Mouse (Mus musculus): ENCODE results near the gene Acad12.
A peak's percentile ranks its signal among the peaks of the same experiment; 100 is the strongest.
"Not testable (repeated sequence)": the region's sequence is repeated elsewhere in the genome, so short reads cannot be mapped to it uniquely, and the experiment has no call there.

Acad12 gene

DNA sequence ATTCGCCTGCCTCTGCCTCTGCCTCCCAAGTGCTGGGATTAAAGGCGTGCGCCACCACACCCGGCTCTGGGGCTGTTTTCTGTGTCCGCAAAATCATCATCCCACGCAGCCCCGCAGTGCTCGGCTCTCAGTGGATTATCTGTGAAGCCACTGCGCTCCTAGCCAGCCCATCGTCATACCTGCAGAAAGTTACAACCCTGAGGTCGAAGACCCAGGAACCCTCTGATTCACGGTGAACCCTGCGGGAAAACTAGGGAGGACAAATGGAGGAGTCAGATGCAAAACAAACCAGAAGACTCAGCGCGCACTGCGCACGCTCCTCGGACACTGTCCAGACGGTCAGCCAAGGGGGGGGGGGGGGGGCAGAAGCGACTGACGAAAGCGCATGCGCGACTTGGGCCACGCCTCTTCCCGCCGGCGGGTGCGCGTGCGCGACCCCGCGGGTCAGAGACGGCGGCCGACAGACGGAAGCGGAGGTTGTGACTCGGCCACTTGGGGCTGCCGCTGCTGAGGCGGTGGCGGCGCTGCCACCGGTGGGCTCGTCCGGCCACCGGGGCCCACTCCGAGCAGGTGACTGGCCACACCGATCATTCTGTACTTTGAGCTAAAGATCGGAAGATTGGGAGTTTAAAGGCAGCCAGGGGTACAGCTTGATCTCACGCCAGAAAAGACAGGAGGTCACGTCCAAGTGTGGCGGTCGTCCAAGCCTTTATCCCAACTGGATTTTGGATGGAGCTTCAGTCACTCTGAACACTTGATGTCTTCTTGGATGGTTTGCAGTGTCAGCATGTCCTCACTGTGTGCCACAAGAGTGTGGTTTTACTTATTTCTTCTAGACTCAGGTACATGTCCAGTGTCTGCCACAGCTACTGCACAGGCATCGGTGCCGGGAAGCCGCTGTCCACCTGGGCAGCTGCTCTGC, at the start of gene Acad12:
Gene Acad12 (minus strand): TSS at position 347 of the 922 bp plus-strand sequence.
- DNase-seq (ENCODE audit: extremely low read depth, low read depth, low spot score) = no peak

- DNase-seq (ENCODE audit: extremely low read depth, low read depth, low spot score) = no peak
These were observed 49.7 kb upstream of the Acad12 start for GRCm38 (mm10) chr5:121668411-121668810.

- no peak for DNase-seq (ENCODE audit: extremely low read depth, low read depth, low spot score)
These were observed 48.3 kb upstream of the Acad12 start for GRCm38 (mm10) chr5:121667067-121667466.

- no peak for DNase-seq (ENCODE audit: extremely low read depth, low read depth, low spot score)
These were observed 46.2 kb upstream of the Acad12 start for GRCm38 (mm10) chr5:121664971-121665370.

GRCm38 (mm10) chr5:121664078-121664477, 45.3 kb upstream of the Acad12 start:
- DNase-seq (ENCODE audit: extremely low read depth, low read depth, low spot score) = no peak

GRCm38 (mm10) chr5:121663456-121663855, 44.7 kb upstream of the Acad12 start:
- DNase-seq (ENCODE audit: extremely low read depth, low read depth, low spot score) = no peak

DNA sequence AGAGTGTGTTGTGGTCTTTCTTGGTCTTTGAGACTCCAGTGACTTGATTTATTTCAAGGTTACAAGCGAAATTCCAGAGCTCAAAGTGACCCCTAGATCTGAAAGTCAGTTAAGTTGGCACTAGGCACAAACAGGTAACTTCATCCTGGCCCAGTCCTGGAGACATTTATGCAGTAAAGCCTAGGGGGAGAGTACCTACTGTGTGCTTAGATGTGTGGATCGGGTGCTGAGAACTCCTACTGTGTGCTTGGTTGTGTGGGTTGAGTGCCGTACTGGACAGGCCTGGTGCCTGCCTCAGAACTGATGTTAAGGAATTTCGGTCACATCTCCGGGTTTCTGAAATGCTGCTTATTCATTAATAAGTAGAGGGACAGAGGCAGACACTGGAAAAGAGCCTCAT, 42.8 kb upstream of the Acad12 start:
- DNase-seq (ENCODE audit: extremely low read depth, low read depth, low spot score) = no peak

DNA sequence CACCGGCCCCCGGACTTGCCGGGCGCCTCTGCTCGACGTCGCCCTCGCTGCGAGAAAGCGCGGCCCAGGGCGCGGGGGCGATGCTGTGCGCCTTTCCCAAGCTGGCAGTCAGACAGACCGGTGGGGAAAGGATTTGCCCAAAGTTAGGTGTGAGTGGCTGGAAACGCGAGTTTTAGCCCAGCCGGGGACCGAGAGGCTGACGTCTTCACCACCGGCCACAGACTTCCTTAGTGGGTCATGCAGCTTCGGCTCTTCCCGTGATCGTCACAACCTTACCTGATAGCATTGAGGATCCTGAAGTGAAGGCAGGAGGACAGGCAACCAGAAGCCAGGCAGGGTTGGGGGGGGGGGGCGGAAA, 42.1 kb upstream of the Acad12 start:
- DNase-seq (ENCODE audit: extremely low read depth, low read depth, low spot score) = no peak

- DNase-seq (ENCODE audit: extremely low read depth, low read depth, low spot score) = no peak
These were observed 41.5 kb upstream of the Acad12 start, which contains the start of the genes Acad10 and Brap for GRCm38 (mm10) chr5:121660059-121660896. Gene Acad10 (minus strand): TSS chr5:121660514. Gene Brap (plus strand): TSS chr5:121660563.

- DNase-seq (ENCODE audit: extremely low read depth, low read depth, low spot score) = not testable (repeated sequence)
These were observed 38.9 kb upstream of the Acad12 start for GRCm38 (mm10) chr5:121657656-121658055.

DNA sequence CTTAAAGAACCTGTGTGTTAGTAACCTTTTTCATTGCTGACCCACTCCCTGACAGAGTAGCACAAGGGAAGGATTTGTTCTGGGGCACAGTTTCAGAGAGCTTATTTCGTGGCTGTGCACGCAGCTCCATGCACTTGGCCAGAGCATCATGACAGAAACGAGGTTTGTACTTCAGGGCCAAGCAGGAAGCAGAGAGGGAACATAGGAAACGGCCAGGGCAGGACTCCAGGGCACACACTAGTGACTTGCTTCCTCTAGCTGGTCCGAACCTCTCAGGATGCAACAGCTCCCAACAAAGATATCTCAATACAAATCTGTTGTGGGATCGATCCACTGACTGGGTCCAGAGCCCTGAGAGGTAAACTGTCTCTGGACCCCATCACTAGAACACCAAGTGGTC, 38.1 kb upstream of the Acad12 start:
- DNase-seq (ENCODE audit: extremely low read depth, low read depth, low spot score) = not testable (repeated sequence)

DNA sequence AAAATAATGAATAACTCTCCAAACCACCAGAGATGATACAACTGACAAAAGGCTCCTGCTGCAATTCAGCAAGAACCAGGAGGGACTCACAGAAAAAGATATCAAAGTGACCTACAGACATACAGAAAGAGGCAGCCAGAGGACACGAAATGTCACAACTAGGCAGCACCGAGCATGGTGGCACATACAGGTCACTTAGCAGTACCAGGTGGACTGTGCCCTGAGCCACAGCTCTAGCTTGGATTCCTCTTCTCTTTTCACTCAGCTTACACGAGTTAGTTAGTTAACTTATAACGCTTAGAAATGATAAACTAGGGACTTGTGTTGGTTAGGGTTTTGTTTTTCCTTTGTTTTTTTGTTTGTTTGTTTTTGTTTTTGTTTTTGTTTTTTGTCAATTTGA, 35.8 kb upstream of the Acad12 start:
- DNase-seq (ENCODE audit: extremely low read depth, low read depth, low spot score) = no peak

- no peak for DNase-seq (ENCODE audit: extremely low read depth, low read depth, low spot score)
These were observed 30.4 kb upstream of the Acad12 start for GRCm38 (mm10) chr5:121649134-121649533.

GRCm38 (mm10) chr5:121639601-121640000, 20.9 kb upstream of the Acad12 start:
- DNase-seq (ENCODE audit: extremely low read depth, low read depth, low spot score) = no peak

DNA sequence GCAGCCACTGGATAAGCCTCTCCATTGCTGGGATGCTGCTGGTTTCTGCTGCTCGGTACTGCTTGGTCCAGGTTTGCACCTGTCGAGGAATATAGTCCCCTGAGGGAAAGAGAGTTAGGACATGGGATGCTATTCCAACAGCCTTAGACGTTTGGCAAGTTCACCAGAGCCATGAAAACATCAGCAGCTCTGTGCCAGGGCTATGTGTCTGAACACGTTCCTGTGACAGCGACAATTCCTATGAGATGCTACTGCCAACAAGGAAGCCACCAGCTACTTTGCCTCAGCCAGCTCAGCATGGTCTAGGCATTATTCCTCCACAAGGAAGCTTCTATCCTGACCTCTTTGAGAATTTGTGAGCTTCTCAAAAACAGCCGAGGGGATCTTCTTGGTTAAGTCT, 18.6 kb upstream of the Acad12 start:
- peak; percentile 87 for DNase-seq (ENCODE audit: extremely low read depth, low read depth, low spot score)

- no peak for DNase-seq (ENCODE audit: extremely low read depth, low read depth, low spot score)
These were observed 15.9 kb upstream of the Acad12 start for GRCm38 (mm10) chr5:121634668-121635067.

DNA sequence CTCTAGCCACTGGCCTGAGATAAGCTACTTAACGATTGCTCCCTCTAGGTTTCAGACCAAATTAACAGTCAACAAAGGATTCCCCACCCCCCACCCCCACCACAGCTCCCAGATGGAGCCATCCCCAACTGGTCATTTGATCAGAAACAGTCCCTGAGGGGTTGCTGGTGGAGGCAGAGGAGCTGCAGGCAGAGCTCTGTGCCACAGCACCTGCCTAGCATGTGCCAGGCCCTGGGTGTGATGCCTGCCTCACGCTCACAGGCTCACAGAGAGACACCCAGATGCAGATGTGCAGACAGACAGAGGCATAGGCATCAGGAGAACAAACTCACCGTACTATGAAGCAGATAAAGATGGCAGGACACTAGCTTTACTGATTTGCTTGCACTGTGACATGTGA, 14.1 kb upstream of the Acad12 start:
- DNase-seq (ENCODE audit: extremely low read depth, low read depth, low spot score) = no peak

GRCm38 (mm10) chr5:121631106-121631647, 12.4 kb upstream of the Acad12 start:
- DNase-seq (ENCODE audit: extremely low read depth, low read depth, low spot score) = not testable (repeated sequence)

DNA sequence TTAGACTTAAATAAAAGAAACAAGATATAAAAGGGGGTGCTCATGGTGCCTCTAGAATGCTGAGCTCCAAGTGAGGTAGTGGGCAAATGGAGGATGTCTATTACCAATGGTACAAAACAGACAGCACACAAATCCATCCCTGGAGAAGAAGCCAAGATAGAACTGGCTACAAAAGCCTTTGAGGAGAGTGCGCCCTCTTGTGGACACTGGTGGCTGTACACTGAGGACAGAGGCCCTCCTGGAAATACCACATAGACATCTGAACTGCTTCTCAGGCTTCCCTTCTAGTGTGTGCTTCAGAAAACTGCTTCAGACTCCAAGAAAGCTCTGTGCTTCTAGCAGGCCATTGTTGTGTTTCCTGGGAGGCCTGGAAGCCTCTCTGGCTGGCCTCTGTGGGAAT, 9.1 kb upstream of the Acad12 start:
- DNase-seq (ENCODE audit: extremely low read depth, low read depth, low spot score) = no peak

DNA sequence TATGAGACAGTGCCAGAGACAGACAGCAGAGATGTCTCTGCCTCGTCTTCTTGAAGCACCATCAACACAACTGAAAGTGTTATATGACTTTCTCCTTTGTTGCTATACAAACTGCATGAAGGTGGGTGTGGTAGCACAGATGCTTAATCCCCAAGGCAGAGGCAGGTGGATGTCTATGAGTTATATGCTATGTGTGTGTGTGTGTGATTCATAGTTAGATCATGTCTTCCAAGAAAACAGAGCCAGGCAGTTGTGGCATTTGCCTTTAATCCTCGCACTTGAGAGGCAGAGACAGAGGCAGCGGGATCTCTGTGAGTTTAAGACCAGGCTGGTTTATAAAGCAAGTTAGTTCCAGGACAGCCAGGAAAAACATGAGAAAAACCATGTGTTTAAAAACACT, 4.5 kb upstream of the Acad12 start:
- no peak for DNase-seq (ENCODE audit: extremely low read depth, low read depth, low spot score)

DNA sequence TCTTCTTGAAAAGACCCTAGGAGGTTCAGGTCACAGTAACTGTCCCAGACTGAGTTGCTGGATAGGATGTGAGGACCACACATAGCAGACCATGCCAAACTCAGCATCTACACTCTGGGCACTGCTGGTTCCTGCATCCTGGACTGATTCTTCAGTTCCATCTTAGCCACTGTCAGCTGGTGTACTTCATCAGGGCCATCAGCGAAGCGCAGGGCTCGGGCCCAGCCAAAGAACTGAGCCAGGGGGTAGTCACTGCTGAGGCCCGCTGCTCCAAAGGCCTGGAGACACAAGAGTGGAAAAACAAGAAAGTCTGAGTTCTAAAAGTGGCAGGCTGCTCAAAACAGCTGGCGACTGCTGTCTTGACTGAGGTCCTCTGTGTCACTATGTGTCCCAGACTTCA, 2.4 kb upstream of the Acad12 start:
- DNase-seq (ENCODE audit: extremely low read depth, low read depth, low spot score) = no peak

Measured in fat pad, adult 2 months (tissue).